Mouse (Mus musculus) olfactory bulb, adult 2 months (tissue): ENCODE results near the gene Glis3.

Experiments
- CTCF ChIP-seq: fragments of 200-500 bp; IDR thresholded peaks from 2 replicates; pipeline ENCODE4 v1.5.1; 2012; ENCODE audit warnings: low read depth, mild to moderate bottlenecking, low read length, moderate library complexity; ENCODE audit not compliant: insufficient read depth
- POLR2A ChIP-seq: fragments of 200-500 bp; IDR thresholded peaks from 2 replicates; pipeline ENCODE4 v1.6.1; 2012; ENCODE audit warnings: mild to moderate bottlenecking, low read depth, low read length, moderate library complexity; ENCODE audit not compliant: insufficient read depth

GRCm38 (mm10) chr19:28328444-28329110 lies 351.3 kb downstream of the Glis3 start:
- TF ChIP-seq CTCF, result no peak
- TF ChIP-seq POLR2A, result no peak
